Mouse (Mus musculus): ENCODE results near the gene Gls. TPM values are rescaled to one million over a fixed set of nuclear protein-coding genes. Genes with fewer than 3 reads are reported as not detected.

Gene Gls
- polyA plus RNA-seq, 1 experiment: 25.4 TPM

DNA sequence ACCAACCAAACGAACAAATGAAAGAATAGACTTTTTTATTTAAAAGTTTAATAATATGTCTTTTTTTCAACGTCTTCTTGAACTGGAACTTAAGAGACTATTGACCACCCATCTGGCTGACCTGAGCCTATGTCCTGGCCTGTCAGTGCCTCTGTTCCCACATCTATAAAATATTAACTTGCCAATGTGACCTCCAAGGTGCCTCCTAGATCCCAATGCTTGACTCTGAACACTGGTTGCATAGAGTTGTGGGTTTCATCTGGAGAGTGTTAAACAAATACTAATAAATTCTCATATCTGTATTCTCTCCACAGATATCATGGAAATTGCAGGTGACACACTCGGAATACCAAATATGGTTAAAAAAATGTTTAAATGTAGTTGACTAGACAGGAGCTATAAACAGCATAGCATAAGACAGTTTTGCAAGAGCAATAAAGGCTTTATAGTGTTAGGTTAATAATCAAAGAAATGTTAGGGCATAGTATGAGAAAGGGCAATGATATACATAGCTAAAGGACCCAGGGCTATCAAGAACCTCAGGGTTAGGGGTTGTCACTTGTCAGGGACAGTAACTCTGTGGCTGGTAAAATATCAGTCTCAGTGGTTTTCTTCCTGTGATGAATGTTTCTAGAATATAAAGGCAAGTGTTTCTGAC lies 16.0 kb upstream of the Gls start:
- no peak for DNase-seq (ENCODE audit: low read depth)

DNA sequence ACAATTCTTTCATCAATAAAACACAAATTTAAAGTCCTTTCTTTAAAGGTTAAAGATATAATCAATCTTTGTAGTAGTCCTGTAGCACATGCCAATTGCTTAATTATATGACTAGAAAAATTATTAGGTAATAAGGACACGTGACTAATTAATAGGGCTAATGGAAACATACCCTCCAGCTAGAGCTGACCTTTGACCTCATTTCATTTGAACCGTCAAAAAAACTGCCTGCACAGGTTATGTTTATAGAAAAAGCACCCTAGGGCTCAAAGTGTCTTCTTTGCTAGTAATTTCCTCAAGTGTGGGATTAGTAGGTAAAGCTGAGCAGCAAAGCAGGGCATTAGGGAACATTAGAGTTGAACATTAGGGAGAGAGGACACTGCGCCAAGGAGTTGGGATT lies 9.2 kb upstream of the Gls start:
- peak; percentile 81 for DNase-seq (ENCODE audit: low read depth)

DNA sequence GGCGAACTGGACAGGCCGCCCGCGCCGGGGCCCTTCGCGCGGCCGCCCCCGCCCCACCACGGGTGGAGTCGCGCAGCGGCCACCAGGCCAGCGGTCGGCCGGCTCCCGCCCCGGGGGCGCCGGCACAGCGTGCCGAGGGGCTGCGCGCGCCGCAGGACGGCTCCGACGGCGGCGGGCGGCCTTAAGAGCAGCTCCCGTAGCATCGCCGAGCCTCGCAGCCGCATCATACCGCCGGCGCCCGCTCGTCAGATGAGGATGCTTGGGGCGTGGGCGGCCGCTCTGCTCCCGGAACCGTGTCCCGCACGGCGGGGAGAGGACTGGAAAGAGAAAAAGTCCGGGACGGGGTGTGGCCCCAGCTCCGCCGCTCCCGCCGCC lies 279 bp downstream of the Gls start:
- no peak for DNase-seq (ENCODE audit: low read depth)

DNA sequence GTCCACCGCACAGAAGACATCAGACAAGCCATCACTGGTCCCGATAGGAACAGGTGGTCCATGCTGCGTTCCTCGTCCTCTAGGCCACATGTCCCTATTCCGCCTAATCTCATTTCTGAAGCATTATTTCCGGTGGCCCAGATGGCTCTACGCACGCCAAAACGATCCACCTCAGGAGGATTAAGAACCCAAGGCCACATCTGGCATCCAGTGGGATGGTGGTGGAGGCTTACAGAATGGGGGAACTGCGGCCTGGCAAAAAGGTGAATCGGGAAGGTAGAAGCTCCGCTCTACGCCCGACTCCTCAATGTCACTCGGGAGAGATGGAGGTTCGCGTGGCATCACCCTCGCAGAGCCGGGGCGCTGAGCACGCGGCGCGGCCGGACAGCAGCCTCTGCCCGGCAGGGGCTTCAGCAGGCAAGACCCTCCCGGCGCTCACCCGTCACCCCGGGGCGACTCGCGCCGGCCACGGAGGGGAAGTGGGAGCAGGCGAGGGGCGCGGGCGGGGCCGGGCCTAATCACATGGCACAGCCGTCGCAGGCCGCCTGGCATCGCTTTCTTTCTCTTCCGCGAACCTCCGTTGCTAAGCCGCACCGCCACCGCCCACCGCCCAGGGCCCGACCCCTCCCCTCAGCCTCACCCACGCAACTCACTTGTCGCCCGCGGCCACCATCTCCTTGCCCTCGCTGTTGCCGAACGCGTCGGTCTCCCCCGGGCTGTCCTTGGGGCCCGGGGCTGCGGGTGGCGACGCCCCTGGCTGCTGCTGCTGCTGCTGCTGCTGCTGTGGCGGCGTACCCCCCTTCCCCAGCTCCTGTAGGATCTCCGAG lies 880 bp downstream of the Gls start:
- DNase-seq (ENCODE audit: low read depth): no peak

DNA sequence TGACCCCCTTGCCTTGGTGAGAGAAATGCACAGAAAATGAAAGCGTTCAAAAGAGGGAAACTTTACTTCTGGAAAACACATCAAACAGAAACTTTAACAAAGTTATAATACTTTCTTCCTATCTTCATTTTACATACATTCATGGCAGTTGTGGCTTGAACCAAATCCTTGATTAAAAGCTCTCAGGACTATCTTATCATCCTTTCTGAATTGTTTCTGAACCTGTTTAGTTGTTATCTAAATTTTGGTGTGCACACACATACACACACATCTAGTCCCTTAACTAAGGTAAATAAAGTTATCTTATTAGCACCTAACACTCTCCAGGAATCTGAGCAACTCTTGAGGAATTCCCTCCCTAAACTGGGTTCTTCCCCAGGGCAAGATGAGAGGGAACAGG lies 2.6 kb downstream of the Gls start:
- DNase-seq (ENCODE audit: low read depth): no peak

DNA sequence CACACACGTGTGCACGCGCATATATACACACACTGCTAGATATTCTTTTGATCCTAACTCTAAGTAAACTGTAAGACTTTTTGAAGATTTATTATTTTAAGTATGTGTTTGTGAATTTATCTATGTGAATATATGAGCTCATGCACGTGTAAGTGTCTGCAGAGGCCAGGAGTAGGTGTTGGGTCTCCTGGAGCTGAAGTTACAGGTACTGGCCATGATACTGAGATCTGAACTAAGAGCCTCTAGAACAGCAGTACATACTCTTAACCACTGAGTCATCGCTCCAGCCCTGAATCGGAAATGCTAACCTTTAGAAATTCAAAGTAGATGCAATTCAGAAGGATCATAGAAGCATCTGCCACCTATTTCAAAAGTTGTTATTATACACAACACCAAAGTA lies 4.9 kb downstream of the Gls start:
- DNase-seq (ENCODE audit: low read depth): no peak

DNA sequence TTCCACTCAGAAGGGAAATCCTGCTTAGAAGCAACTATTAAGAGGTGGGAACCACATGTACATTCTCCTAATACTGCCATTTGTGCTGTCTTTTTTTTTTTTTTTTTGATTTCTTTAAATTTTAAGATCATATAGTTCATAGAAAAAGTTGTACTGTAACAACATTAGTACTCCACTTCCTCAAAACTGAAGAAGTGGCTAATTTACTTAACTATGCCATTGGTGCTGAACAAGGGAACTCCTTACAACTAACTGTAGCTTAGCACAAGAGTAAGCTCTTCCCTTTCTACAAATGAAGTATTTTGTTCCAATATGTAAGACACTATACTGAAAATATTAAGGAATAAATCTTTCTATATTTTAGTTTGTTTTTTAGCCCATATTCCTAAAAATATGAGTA lies 6.6 kb downstream of the Gls start:
- no peak for DNase-seq (ENCODE audit: low read depth)

DNA sequence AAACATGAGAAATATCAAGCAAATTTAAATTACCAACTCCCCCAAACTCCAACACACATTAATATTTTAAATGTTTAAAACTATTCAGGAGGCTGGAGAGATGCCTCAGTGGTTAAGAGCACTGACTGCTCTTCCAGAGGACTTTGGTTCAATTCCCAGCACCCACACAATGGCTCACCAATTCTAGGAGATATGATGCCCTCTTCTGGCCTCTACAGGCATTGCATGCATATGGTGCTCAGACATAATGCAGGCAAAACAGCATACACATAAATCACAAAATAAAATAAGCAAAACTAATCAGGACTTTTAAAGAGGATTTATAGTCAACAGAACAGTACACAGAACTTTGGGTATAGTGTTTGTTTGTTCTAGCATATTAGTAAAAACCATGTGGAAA lies 16.3 kb downstream of the Gls start:
- DNase-seq (ENCODE audit: low read depth): no peak

DNA sequence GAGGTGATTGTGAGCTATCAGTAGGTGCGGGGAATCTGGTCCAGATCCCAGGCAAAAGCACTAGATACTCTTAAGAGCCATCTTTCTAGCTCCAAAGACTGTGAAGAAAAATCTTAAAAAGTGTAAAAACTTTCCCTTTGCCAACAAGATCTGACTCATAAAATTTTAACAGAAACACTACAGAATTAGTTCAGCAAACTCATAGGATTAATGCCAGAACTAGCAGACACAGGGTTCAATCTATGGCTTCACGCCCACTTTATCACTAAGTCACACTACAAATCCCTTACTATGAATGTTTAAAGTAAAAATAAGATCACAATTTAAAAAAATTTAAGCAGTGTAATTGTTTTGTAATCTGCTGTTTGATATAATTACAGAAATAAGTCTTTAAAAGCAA lies 50.0 kb downstream of the Gls start:
- DNase-seq (ENCODE audit: low read depth): no peak

DNA sequence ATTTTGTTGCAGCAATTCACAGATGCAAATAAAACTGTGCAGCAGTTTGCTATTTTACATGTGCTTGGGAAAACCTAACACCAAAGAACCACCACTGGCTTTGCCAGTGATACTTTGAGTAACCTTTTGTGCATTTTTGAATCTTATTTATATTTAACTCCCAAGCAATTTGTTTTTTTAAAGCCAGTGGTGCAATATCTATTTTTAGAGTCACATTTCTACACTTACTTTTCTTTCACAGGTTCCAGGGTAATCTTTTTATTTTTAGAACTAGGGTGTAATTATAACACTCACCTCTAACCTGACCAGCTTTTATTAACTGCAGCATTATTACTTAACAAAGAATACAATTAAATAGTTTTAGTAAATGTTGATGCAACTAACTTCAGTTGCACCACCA lies 51.0 kb downstream of the Gls start:
- no peak for DNase-seq (ENCODE audit: low read depth)

DNA sequence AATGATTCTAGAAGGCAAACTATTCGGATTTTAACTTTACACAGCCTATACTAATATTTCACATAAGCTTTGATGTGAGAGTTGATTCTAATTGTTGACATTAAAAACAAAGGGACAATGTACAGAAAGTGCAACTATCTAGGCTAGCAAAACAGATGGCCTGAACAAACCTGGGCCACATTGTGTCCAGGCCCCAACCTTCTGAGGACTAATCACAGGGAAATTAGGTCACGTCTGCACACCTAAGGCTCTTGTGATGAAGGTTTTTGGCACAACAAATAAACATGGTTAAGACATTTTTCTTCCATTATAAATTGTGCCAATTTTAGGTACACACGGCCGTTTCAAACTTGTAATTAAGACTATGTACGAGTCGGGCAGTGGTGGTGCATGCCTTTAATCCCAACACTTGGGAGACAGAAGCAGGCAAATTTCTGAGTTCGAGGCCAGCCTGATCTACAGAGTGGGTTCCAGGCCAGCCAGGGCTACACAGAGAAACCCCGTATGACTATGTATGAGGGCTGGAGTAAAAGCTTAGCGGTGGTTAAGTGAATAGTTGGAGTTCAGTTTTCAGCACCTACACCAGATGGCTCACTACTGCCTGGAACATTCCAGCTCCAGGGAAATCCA lies 53.0 kb downstream of the Gls start:
- DNase-seq (ENCODE audit: low read depth): no peak

DNA sequence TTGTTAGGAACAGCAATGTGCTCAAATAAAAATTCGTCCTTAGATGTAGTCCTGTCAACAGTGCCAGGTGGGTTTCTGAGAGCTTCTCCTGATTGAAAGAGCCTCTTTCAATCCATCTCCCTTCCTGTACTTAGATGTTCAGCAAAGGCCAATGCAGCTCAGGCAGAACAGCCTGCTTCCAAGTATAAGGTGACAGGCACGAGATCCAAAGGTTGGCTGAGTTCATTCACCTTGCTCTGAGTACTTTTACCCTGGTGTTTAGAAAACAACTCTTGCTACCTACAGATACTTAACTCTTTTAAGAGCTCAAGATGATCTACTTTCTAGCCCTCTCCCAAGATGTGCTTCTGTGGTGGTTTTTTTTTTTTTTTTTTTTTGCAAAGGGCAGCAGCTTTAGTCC lies 56.0 kb downstream of the Gls start:
- DNase-seq (ENCODE audit: low read depth): no peak

DNA sequence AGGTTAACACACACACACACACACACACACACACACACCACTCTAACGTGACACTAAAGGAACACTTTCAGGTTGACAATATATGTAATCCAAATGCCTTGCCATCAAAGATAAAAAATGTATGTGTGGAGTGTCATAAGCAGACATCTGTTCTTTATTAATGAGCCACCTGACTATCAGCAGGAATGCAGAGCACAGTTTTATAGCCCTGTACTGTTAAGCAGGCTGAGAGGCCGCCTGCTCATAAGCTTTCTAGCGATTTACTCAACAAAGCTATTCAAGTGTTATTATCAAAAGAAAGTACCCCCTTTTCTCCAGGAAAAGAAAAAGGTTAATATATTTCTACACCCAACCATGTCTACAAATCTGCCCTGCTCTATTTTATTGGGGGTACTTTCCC lies 57.0 kb downstream of the Gls start:
- no peak for DNase-seq (ENCODE audit: low read depth)

DNA sequence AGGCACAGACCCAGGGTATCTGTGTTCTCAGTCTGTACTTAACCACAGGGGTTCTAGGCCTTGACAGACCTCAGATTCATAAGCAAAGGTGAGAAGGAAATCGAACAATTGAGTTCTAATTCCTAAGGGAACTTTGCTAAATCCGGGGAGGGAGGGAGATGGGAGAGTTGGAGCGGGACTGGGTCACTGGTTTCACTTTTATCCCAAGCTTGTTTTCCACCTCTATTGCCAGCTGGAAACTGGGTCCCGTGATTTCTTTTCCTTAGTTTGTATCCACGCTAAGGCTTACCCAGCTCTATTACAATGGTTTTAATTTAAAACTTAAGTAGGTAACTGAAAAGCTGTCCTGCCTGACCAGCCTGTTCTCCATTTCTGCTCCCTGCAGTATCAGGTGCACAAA lies 57.7 kb downstream of the Gls start:
- no peak for DNase-seq (ENCODE audit: low read depth)

DNA sequence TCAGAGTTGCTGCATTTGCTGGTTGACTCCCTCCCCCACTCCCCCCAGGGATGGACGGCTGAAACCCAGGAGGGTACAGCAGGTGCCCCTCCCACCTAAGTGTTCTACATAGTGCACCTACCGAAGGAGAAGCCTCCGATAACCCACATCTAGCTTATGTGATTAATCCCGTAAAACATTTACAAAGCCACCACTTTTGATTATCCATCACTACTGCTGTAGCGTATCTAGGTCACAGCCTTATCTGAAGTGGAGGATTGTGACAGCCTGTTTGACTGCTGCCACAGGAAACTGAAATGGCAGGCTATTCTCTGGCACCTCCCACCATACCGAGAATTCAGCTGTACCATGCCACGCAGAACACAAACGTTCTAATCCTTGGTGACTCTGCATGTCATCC lies 61.8 kb downstream of the Gls start:
- no peak for DNase-seq (ENCODE audit: low read depth)

DNA sequence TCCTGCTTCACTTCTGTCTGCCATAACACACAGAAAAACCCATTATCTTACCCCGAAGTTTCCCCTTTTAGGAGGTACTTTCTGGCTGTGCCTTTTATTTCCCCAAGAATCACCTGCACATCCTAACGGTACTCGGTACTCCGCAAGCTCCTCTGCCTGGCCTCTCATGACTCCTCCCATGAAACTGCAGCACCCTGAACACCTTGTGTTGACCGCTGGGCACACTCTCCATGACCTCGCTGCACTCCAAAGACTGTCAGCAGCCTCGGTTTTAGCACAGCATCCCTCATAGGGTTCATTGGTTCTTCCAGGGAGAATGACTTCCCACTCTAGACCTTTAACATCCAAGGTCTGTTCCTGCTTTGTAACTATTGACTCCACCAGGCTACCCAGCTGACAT lies 62.3 kb downstream of the Gls start:
- no peak for DNase-seq (ENCODE audit: low read depth)

DNA sequence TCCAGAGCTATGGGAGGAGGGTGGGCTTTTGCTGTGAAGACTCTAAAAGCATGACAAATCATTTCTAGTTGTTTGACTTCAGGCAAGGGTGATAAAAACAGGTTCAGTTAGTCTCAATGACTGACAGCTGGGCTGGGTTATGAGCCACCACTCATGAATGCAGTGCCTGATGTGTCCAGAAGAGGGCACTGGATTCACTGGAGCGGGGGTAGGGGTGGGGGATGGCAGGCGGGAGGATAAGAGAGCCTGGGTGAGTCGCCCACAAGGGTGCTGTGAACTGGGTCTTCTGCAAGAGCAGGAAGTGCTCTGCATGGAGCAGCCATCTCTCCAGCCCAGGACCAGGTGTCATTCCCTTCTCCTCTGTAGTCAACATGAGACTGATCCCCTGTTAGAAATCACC lies 63.0 kb downstream of the Gls start:
- DNase-seq (ENCODE audit: low read depth): no peak

DNA sequence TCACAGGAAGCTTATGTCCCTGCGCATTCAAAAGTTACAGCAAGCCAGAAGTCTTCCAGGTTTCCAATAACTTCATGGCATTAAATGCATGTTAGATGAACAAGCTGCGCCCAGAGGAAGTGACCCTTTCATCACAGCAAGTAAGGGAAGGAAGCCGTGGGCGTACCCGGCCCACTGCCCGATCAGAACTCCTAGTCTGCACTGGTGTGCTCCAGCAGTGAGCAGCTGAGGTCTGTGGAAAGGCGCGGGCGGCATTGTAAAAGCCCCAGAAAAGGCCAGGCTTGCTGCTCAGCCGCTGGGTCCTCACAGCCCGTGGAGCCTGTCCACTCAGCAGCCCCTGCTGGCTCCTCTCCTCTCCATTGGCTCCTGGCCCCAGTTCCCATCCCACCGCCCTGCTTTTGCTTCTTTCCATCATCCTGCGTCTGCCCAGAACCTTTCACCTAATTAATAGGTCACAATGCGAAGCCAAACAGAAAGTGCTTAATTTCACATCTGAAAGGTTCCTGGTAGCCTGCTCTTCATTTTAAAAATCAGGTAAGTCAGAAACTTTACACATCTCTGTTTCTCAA lies 66.3 kb downstream of the Gls start:
- no peak for DNase-seq (ENCODE audit: low read depth)

DNA sequence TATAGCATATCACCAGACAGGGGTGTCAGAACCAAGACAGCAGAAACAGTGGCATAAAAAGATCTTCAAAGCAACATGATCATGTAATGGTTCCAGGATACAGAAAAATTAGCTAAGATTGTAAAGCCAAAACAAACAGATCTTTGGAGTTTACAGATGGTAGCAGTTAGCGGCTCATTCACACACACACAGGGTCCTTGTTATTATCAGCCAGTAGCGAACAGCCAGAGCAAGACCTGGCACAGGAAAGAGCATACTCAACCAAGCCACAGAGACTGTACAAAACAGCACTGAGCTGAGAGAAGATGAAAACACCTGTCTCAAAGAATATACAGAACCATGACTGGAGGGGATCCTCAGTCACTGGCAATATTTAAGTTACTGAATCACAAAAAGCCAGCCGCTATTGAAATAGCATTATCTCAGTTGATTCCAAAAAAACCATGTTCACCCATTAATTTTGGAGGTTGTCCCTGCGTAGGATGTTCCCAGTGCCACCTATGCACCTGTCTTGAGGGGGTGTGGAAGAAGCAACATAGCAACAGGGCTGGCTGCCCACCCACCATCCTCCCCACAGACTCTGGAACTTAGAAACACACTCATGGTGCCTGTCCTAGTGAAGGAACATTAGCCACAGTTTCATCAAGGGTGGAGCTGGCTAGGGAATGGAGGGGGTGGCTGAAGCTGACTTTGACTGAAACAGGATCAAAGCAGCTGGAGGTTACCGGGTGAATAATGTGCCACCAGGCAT lies 69.2 kb downstream of the Gls start:
- DNase-seq (ENCODE audit: low read depth): no peak

DNA sequence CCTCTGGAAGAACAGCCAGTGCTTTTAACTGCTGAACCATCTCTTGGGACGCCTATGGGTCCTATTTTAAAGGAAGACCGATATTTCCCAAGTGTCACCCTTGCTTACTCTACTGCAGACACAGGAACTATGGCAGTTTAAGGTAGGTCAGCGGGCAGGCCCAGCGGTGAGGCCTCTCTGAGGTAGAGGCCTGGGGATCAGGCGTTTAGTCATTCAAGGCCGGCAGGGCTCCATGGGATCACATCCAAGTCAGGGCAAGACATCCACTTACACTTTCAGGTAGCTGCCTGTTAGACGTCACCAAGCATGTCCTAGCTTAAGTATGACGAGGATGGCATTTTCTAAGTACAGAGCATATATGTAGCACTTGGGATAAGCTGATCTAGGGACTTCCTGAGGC lies 71.9 kb downstream of the Gls start:
- DNase-seq (ENCODE audit: low read depth): no peak

DNA sequence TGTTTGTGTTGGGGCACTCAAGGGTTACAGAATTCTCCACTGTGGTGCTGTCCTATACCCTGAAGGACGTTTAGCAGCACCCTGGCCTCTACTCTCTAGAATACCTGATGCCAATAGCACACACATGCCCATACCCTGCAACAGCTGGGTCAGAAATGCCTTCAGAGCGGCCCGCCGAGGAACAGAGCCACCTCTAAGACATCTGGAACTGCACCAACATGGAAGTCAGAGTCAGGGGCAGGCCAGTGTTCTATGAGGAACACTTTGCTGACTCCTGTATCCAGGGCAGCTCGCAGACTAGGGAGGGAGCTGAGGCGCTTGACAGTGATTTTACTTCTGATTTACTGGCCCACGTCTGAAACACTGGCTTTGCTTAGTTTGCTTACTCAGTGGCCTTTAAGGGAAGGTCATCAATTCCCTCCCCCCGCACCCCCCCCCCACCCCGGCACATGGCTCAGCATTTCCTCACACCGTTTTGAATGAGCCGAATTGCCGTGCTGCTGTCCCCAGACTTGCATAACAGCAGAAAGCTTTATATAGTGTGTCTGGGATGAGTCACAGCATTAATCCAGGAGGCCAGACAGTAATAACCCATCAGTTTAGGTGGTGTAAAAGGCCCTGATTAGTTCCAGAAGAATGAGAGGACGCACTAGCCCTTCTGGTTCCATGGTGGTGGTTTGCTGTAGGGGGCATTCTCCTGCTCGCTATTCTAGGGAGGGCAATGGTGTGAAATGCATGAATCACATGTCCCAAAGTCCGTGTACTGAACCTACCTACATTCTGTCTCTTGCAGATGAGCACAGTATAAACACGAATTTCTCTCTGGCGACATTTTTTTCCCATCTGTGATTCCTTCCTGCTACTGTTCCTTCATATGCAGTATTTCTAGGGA lies 74.3 kb downstream of the Gls start:
- DNase-seq (ENCODE audit: low read depth): no peak
